Mouse (Mus musculus) cerebellum, adult 18-20 months (tissue): ENCODE measurements around the gene Rapsn.

Experiments used
- DNase-seq, 2 experiments: peaks; one replicate each; pipeline ENCODE4 v3.0.0; 2021

Rapsn gene

DNA sequence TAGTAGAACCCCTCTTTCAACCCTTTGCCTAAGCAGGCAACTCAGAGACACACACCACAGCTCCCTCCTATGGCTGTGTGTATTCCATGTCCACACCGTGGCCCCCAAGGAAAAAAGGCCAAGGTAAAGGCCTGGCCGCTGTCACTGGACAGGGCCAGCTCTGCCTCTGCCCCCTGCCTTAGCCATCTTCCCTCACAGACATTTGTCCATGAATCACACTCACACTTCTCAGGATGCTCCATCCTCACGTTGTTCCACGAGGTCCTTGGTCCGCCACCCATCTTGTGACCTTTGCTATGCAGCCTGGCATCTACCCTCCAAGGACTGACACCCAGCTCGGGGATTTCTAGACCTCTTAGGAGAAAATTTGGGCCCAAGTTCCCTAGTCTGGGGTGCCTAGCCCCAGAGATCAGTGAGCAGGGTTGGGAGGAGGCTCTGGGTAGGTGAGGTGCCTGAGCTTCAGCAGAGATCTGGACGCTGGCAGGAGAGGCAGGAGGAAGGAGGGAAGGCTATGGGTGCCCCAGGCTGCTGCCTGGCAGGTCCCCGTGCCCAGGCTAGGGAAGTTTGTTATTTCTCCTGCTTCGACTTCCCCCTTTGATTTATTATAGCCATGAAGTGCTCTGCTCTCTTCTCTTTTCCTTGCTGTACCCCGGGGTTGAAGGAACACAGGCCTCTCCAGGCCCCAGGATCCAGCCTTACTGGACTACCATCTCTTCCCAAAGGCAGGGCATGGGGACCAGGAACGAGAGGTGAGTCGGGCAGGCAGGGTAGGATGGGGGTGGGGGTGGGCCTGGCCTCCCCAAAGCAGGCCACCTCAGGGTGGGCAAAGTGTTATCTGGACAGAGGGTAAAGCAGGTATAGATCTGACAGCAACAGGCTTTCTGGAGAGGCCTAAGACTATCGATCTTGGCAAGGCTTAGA lies 46.6 kb downstream of the Rapsn start, which contains the start of gene Spi1:
TSS of gene Spi1 (plus strand) at position 616 of the 921 bp plus-strand sequence.
- no peak for DNase-seq

DNA sequence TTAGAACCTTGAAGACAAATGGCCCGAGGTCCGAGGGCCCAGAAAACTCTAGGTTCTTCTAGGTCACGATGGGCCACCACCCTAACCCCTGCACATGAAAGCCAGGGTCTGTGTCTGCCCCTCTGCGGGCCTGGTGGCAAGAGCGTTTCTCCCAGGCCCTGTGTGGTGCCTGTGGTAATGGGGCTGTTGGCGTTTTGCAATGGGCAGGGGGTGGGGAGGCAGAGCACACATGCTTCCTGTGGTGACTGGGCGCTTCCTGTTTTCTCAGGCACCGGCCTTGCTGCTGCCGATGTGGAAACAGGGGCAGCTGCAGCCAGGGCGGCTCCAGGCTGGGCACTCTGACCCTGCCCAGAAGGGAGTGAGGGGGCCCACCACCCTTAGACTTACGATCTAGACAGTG lies 47.4 kb downstream of the Rapsn start:
- DNase-seq = no peak

DNA sequence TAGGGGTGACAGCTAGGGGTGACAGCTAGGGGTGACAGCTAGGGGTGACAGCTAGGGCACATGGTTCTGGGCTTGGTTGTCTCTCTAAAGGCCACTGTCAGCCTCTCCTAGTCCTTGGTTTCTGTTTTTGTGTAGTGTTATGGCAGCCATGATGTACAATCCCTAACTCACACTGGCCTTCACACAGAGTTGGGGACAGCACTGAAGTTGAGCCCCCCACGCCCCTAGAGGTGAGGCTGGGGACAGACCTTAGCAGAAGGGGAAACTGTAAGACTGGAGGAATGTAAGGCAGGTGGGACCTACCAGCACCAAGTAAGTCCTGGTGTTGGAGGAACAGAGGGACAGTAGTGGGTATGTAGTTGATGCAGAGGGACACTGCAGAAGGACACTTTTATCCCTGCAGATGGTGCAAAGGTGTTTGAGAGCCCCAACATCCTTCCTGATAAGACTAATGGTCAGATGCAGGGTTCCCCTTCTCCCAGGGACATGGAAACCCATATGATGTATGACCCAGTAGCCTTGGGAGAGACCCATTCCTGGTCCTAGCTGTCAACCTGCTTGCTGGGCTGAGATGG lies 48.0 kb downstream of the Rapsn start:
- no peak for DNase-seq

DNA sequence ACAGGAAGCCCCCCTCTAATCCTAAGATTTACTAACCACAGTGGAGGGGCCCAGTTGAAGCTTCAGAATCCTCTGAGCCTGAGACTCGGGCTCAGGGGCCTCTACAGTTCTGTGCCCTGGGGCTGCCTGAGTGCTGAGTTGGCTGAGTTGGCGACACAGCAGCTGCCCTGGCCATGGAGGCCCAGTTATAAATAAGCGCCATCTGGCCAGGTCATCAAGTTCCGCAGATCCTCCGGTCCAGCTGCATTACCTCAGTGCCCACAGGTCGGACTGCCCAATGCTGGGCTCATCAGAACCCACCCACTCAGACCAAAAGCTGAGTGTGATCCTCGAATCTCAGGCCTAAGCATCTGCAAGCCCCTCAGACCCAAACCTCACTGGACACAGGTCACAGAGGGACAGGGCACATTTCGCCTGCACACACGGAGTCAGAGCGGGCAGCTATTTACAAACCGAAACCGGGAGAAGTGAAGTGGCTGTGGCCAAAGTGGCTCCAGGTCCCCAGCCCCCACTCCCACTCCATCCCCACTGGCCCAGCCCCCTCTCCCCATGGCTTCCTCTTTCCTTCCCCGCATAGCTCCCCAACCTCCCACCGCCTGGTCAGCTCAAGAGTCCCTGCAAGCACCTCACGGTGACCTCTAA lies 48.9 kb downstream of the Rapsn start:
- no peak for DNase-seq

DNA sequence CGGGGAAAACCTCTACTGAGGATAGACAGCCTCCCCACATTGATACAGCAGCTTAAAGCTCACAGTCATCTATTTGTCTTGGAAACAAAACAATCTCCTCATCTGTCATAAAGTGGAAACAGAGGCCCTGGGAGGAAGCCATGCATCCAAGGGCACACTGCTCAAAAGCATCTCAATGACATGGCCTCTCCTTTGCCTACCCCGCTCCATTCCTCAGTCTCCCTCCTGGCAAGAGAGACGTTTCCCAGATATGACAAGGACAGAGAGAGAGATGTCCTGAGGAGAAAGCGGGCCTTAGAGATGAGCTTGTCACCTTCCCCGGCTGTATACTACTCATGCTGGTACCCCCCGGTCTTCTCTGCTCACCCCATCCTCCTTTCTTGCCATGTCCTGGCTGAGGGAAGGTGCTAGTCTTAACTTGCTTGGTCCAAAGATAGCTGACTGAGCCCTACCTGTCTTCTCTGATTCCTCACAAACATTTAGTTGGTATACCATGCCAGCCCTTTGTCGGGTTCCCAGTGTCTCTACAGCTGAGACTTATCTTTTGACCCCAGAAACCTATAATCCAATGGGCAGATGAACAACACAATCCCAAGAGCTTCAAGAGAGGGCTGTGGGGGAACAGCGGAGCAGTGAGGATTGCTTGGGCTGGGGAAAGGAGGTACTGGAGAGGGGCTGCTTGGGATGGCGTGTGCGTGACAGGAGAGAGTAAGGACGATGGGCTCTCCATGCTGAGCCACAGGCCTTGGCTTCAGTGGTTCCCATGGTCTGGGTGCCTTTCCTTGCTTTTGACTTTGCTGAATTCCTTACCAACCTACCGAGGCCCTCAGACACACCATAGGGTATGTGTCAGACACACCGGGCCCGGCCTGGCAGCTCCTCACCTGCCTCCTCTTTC lies 50.3 kb downstream of the Rapsn start:
- DNase-seq = no peak

DNA sequence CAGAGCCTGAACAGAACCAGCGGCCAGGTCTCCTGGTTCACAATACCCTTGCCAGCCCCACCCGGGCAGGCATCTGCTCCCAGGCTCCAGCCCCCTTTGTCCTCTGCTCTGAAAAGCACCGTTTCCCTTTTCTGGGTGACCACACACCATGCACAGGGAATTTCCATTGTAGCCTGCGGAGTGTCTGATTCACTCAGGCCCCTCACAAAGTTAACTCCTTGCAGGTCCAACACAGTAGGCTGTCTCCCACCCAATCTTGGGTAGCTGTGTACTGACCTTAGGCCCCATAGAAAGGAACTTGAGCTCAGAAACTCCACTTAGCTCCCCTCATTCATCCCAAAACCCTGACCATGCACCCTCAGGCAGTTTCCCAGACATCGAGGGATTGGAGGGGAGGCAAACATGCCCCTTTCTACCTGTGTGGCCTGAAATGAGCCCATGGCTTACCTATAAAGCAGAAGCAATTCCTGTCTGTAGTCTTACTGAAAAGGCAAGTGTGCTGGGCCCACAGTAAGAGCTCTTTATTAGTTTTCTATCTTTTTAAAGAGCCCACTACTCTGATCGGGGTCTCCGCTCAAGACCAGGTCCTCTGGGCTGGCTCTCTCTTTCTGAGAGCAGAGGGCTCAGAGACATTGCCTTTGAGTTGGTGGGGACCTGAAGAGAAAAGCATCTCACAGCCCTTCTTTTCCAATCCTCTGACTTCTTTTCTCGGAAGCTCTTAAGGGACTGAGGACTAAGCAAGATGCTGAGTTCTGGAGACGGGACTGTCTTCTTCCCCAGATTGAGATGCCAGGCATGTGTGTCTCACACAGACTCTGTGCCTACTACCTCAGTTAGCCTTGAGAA lies 51.2 kb downstream of the Rapsn start:
- DNase-seq = no peak

DNA sequence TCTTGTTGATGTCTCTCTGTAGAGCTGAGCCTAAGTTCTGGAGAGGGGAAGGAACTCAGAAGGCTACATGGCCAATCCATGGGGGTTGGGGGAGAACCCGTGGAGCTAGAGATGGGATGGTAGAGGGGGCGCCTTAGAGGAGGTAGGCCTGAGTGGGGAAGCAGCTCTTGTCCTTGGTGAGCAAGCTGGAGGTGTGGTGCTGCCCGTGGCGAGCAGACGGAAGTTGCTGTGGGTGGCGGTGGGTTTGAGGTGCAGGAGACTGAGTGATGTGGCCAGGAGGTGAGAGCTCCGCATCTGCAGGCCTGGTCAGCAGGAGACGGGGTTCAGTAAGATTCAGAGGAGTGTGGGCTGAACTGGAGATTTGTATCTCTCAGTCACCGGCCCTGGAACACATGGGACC lies 52.0 kb downstream of the Rapsn start:
- no peak for DNase-seq

DNA sequence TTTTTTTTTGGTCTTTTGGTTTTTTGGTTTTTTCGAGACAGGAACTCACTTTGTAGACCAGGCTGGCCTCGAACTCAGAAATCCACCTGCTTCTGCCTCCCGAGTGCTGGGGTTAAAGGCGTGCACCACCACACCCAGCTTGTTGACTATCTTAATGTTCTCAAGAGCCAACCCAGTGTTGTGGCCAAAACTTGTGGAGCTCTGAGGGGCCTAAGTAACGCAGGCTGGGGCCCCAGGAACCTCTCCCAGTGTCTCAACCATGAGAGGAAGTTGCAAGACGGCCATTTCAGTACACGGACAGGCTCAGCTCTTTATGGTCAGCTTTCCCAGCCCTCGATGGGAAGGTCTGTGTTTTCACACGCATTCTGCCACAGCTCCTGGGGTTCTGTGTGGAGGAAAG lies 53.6 kb downstream of the Rapsn start:
- no peak for DNase-seq

DNA sequence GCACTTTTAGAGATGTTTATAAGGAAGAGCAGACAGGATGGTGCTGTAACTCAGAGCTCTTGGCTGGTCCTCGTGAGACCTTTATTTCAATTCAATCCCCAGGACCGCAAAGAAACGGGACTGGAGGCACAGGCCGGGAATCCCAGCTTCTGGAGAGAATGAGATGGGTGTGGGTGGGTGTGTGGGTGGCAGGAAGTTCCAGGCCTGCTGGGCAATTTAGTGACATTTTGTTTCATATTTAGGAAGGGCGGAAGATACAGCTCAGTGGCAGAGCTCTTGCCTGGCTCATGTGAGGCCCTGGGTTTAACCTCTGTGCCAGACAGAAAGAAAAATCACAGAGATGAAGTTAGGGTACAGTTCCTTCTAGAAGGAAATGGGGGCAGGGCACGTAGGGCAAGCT lies 54.8 kb downstream of the Rapsn start:
- no peak for DNase-seq

DNA sequence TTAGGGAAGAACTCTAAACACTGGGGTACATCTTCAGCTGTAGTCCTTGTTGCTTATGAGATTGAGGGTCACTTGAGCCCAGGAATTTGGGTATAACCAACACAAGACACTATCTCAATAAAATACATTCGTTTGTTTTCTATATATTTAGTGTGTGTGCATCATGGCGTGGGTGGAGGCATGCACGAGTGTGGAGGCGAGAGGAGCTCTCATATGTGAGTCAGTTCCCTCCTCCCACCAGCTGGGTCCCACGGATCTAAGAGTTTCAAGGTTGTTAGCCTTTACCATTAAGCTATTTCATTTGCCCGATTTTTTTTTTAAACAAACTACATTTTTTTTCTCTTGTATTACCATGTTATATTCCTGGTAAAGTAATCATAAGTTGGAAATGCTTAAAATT lies 55.4 kb downstream of the Rapsn start:
- DNase-seq = no peak
